Mouse (Mus musculus): ENCODE data around the gene Dnaaf3.
"Not testable (repeated sequence)": the region's sequence is repeated elsewhere in the genome, so short reads cannot be mapped to it uniquely, and the experiment has no call there.

DNA sequence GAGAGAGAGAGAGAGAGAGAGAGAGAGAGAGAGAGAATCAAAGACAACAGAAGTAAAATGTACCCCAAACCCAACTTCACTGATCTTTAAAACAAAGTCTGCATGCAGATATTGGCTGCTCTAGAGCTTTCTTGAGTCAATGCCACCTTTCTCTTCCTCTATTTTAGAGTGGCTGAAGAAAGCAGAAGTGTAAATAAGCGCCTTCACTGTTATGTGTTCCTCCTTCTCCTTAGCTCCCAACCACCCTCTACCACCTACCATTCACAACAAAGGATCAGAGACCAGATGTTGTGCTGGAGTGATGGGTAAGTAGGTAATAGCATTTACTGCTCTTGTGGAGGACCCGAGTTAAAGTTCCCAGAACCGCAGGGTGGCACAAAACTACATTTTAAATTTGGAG is 49.2 kb upstream of the Dnaaf3 start:
- TF ChIP-seq CTCF (conservative IDR thresholded peaks at IDR 0.05; ENCODE audit: low read length); POU5F1 (IDR thresholded peaks at IDR 0.05; ENCODE audit: borderline replicate concordance, low read length): not testable (repeated sequence)

All from E14TG2a.4 (cell line).